Mouse (Mus musculus) midbrain, embryonic 11.5 days (tissue): ENCODE data around the gene Erc2. TPM values are rescaled to one million over a fixed set of nuclear protein-coding genes. Genes with fewer than 3 reads are reported as not detected.

Experiments used
- ATAC-seq: fragments of 200-750 bp; cut with Nextera tagmentation; 2 replicates; pipeline ENCODE4 v1.8.0; 2017; ENCODE audit warnings: moderate TSS enrichment, moderate library complexity; ENCODE audit not compliant: low FRiP score
- DNase-seq: peaks from one replicate; pipeline ENCODE4 v3.0.0; 2015; ENCODE audit warnings: low spot score; ENCODE audit errors: missing footprints
- H3K27ac ChIP-seq: fragments of 300-500 bp; sonication (generic); 2 replicates; pipeline ENCODE4 v1.5.1; 2014; ENCODE audit warnings: low read depth, low read length
- H3K27me3 ChIP-seq: fragments of 300-500 bp; sonication (generic); 2 replicates; pipeline ENCODE4 v1.6.1; 2014; ENCODE audit warnings: mild to moderate bottlenecking, low read length, moderate library complexity, mixed read lengths; ENCODE audit not compliant: control insufficient read depth, insufficient read depth
- H3K36me3 ChIP-seq: fragments of 300-500 bp; sonication (generic); 2 replicates; pipeline ENCODE4 v1.6.1; 2014; ENCODE audit warnings: mild to moderate bottlenecking, low read length, moderate library complexity, mixed read lengths; ENCODE audit not compliant: control insufficient read depth, insufficient read depth
- H3K4me1 ChIP-seq: fragments of 300-500 bp; sonication (generic); 2 replicates; pipeline ENCODE4 v1.6.1; 2014; ENCODE audit warnings: low read length; ENCODE audit not compliant: control insufficient read depth, insufficient read depth
- H3K4me2 ChIP-seq: fragments of 300-500 bp; sonication (generic); 2 replicates; pipeline ENCODE4 v1.6.1; 2014; ENCODE audit warnings: mild to moderate bottlenecking, moderate library complexity
- H3K4me3 ChIP-seq: fragments of 300-500 bp; sonication (generic); 2 replicates; pipeline ENCODE4 v1.5.1; 2014; ENCODE audit warnings: low read depth, low read length
- H3K9ac ChIP-seq: fragments of 300-500 bp; sonication (generic); 2 replicates; pipeline ENCODE4 v1.6.1; 2014; ENCODE audit warnings: low read length
- H3K9me3 ChIP-seq: fragments of 300-500 bp; sonication (generic); 2 replicates; pipeline ENCODE4 v1.6.1; 2016; ENCODE audit warnings: low read length; ENCODE audit not compliant: control insufficient read depth
- WGBS: fragments of 180-500 bp; shearing (Covaris S2); extraction: QIAGEN DNeasy Blood & Tissue Kit; methylation state at CpG from one replicate; pipeline ENCODE4 v1.1.7; 2014; 5-methylcytosine and 5-hydroxymethylcytosine counted together
- polyA plus RNA-seq: library from polyadenylated mRNA; unstranded; fragments of >200 nt; fragmentation: Nextera tagmentation; extraction: Ambion mirVana; gene quantifications from 2 replicates; pipeline ENCODE4 v1.2.1, GENCODE M21; 2014

Gene Erc2
- polyA plus RNA-seq, 1 experiment from 2014 or later, result 10.6 TPM

DNA sequence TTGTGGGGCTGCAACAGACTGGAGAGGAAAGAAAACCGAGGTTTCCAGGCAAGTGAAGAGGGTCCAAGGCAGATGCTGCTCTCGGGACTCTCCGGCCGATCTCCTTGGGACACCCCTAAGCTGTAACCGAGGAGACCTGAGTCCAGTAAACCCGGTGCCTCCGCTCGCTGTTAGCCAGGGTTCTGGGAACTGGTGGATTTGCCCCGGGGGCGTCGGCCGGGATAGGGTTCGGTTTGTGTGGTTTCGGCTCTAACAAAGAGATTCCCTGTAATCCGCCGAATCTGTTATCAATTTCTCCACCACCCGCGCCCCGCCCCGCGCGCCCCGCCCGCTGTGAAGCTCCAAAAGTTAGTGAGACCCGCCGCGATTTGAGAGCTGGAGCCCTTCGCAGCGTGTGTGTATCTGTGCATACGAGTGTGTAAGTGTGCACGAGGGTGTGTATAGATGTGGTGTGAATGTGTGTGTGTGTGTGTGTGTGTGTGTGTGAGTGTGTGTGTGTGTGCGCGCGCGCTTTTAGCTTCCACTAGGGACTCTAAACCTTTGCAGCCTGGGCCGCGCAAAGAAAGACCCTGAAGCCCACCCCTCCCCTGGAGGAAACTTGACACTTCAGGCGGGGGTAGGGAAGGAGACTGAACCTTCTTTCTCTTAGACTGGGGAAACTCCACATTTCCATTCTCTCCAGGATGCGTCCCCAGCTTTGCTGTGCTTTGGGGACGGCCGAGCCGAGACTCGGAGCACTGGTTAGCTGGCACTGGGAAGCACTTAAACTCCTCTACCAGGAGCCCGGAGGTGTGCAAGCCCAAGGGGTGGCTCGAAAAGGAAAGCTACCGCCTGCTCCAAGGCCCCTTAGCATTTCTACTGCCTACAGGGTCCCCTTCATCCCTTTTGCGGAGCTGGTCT, 887.5 kb downstream of the Erc2 start:
- ATAC-seq (peak; percentile 51), DNase-seq (peak; percentile 98)
- WGBS, result under 1% methylated on average over 47 of the region's 47 CpGs
- Histone ChIP-seq H3K36me3 (no peaks in the 10 kb centered on the region), H3K9ac (peak overlapping the region; percentile 87), H3K4me2 (peak overlapping the region; percentile 95), H3K27me3 (peaks cover 13% of the 10 kb centered on the region), H3K4me1 (peaks cover 29% of the 10 kb centered on the region), H3K27ac (peak overlapping the region; percentile 74), H3K9me3 (no peaks in the 10 kb centered on the region), H3K4me3 (peak overlapping the region; percentile 70)

DNA sequence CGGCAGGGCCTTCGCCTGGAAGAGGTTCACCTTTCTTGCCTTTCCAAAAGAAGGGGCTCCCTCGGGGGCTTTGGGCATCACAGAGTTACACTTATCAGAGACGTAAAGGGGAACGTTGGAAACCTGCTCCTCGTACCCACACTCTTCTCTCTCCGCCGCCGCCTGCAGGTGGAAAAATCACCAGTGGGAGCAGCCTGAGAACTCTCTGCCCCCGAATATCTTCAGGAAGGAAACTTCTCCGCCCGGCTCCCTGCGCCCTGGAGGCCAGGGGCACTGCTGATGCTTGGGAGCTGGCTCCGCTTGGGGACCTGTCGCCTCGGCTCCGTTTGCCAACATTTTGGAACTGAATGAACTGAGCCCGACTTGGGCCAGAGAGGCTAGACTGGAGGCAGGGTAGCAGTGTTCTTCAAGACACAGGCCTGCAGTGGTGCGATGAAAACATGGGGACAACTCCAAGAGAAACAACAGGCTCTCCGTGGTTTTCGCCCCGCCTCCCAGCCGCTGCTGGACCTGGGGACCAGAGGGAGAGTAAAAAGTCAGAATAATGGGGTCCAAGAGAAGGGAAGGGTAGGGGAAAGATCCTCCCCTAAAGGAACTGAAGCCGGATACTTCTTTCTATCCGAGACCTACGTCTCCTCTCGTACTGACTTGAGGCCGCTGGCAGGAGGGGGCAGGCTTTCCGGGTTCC, 888.3 kb downstream of the Erc2 start:
- no peaks in the 10 kb centered on the region for H3K9me3 ChIP-seq
- ATAC-seq, result no peak
- peak overlapping the region; percentile 95 for H3K4me2 ChIP-seq
- H3K27ac ChIP-seq, result peak overlapping the region; percentile 74
- H3K36me3 ChIP-seq, result no peaks in the 10 kb centered on the region
- H3K4me1 ChIP-seq, result peaks cover 31% of the 10 kb centered on the region
- peaks cover 13% of the 10 kb centered on the region for H3K27me3 ChIP-seq
- DNase-seq, result peak; percentile 96
- WGBS, result under 1% methylated on average over 29 of the region's 29 CpGs
- H3K9ac ChIP-seq, result peak overlapping the region; percentile 87
- H3K4me3 ChIP-seq, result peak overlapping the region; percentile 70

DNA sequence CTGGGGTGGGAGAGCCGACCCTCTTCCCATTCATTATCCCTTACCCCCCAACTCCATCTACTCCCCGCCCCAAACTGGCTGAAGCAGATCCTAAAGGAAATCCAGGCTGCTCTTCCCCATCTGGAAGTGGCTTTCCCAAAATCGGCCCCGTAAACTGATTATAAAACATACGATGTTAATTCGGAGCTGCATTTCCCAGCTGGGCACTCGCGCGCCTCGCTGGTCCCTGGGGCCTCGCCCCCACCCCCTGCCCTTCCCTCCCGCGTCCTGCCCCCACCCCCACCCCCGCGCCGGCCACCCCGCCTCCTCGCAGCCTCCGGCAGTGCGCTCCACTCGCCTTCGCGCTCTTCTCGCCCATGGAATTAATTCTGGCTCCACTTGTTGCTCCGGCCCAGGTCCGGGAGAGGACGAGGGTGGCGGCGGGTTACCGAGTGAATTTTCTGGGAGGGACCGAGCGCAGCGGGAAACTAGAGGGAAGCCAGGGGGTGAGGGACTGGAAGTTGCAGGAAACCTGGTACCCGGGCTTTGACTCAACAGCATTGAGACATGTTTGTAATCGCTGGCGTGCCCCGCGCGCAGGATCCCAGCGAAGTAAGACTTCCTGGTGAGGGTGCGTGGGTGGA, 888.9 kb downstream of the Erc2 start:
- under 1% methylated on average over 40 of the region's 41 CpGs for WGBS
- Histone ChIP-seq H3K9ac (peak overlapping the region; percentile 87), H3K4me2 (peak overlapping the region; percentile 95), H3K36me3 (no peaks in the 10 kb centered on the region), H3K27ac (peak overlapping the region; percentile 74), H3K4me1 (peaks cover 33% of the 10 kb centered on the region), H3K27me3 (peaks cover 13% of the 10 kb centered on the region), H3K9me3 (no peaks in the 10 kb centered on the region), H3K4me3 (peak overlapping the region; percentile 70)
- peak; percentile 96 for DNase-seq
- ATAC-seq, result peak; percentile 36; the same call in 1 of the 2 replicates

DNA sequence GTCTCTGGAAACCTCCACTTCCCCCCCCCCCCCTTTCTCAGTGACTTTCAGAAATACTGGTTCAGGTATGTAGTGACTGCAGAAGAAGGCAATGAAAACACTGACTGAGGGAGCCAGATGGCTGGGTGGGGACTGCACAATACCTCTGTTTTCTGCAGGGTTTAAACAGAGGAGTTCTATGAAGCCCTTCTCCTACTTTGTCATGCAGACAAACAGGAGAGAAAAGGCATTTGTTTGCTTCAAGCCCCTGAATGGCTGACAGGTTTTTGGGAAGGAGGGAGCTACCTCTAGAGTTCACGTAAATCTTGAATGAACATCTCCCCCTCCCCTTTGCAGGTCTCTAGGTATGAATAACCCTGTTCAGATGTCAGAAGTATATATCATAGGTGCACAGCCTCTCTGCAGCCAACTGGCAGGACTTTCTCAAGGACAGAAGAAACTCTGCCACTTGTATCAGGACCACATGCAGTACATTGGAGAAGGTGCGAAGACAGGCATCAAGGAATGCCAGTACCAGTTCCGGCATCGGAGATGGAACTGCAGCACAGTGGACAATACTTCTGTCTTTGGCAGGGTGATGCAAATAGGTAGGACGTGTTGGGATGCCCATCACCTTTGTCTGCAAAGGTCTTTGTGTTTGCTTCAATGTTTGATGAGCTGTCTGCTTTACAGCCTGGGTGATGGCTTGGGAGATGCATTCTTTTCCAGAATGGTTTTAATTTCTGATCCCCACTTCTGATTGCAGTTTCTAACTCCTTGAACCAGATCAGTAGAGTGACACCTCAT, 890.8 kb downstream of the Erc2 start:
- Histone ChIP-seq H3K4me2 (peak overlapping the region; percentile 95), H3K36me3 (no peaks in the 10 kb centered on the region), H3K9me3 (no peaks in the 10 kb centered on the region), H3K4me3 (peak overlapping the region; percentile 3; the same call in 1 of the 2 replicates), H3K27ac (no peak overlapping the region), H3K9ac (no peak overlapping the region), H3K4me1 (peaks cover 36% of the 10 kb centered on the region), H3K27me3 (peaks cover 12% of the 10 kb centered on the region)
- WGBS, result 64% methylated on average over 5 of the region's 5 CpGs
- ATAC-seq (no peak), DNase-seq (peak; percentile 83)

DNA sequence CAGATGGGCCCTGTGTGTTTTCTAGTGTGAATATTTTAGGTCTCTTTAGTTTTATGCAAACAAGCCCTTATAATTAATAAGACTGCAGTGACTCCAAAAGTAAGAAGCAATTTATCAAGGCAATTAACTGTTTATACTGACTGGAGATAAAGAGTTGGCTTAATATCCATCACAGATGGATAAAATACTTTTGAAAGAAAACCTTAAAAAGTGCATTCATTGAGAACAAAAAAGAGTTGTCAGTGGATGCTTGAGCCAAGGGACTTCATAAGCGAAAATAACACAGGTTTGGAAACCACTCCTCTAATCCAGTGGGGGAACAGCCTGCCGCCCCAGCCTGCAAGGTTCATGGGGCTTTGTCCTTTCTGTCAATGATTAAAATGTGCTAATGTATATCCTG, 891.9 kb downstream of the Erc2 start:
- ATAC-seq (no peak), DNase-seq (peak; percentile 79)
- Histone ChIP-seq H3K4me1 (peaks cover 27% of the 10 kb centered on the region), H3K4me2 (peak overlapping the region; percentile 22; the same call in 1 of the 2 replicates), H3K4me3 (0 out of 2 replicates have a peak overlapping the region, but pooled peaks have one; percentile 1), H3K27me3 (0 out of 2 replicates have a peak, but pooled peaks cover 2% of the 10 kb centered on the region), H3K9ac (peak overlapping the region; percentile 16; the same call in 1 of the 2 replicates), H3K27ac (no peak overlapping the region), H3K9me3 (no peaks in the 10 kb centered on the region), H3K36me3 (no peaks in the 10 kb centered on the region)
- WGBS, result 23% methylated on average over 2 of the region's 2 CpGs

DNA sequence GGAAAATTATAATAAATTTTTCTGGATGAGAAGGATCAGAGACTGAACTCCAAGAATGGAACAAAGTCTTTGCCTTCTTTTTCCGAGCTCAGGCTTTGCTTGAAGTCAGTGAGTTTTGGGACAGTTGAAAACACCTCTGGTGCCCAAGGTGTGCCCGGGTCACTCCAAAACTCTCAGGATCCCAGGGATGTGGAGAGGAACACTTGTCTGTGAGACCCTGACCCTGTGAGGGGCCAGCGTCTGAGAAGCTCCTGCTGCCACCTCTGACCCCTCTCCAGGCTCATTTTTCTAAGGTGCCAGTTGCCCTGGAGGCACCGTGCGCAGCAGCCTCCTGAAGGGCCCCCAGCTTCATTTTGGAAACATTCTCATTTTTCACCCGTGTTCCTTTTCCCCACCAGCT, 893.1 kb downstream of the Erc2 start:
- Histone ChIP-seq H3K27ac (no peak overlapping the region), H3K4me2 (peak overlapping the region; percentile 6; the same call in 1 of the 2 replicates)
- WGBS, result 36% methylated on average over 6 of the region's 6 CpGs

DNA sequence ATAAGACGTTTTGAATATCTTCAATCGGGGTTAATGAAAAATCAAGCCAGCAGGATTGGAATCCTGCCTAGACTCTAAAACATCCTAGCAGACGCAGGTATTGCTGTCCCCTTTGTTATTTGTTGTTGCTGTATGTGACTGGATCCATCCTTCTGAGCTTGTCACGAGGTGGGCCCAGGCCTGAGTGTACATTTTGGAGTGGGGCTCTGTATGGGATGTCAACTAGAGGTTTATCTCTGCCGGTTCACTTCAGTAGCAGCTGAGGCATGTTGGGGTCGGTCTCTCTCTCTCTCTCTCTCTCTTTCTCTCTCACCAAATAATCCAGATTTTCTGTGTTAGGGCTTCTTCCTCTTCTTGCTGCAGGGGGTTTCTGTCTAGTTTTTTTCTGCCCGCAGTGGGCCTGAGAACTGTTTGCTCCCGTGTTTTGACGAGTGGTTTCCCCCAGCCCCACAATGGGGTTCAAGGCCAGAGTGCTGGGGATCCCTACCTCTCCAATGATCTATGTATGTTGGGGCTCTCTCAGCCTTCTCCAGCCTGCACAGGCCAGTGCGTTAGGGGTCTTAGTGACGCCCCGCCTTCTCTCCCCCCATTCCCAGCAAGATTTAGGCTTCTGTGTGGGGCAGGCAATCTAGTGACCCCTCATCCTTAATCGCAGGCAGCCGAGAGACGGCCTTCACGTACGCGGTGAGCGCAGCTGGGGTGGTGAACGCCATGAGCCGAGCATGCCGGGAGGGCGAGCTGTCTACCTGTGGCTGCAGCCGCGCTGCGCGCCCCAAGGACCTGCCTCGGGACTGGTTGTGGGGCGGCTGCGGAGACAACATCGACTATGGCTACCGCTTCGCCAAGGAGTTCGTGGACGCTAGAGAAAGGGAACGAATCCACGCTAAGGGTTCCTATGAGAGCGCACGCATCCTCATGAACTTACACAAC, 895.7 kb downstream of the Erc2 start:
- Histone ChIP-seq H3K4me2 (0 out of 2 replicates have a peak overlapping the region, but pooled peaks have one; percentile 4), H3K9me3 (no peaks in the 10 kb centered on the region), H3K27ac (no peak overlapping the region), H3K27me3 (no peaks in the 10 kb centered on the region), H3K4me3 (no peak overlapping the region), H3K36me3 (0 out of 2 replicates have a peak, but pooled peaks cover 6% of the 10 kb centered on the region), H3K4me1 (peaks cover 9% of the 10 kb centered on the region), H3K9ac (no peak overlapping the region)
- DNase-seq, result peak; percentile 75
- 56% methylated on average over 39 of the region's 39 CpGs for WGBS
- ATAC-seq, result no peak

More for the DNA sequence above, 893.1 kb downstream of the Erc2 start:
- ATAC-seq, result no peak
- H3K9me3 ChIP-seq, result no peaks in the 10 kb centered on the region
- no peak overlapping the region for H3K4me3 ChIP-seq
- H3K4me1 ChIP-seq, result peaks cover 22% of the 10 kb centered on the region
- peak; percentile 84 for DNase-seq
- H3K36me3 ChIP-seq, result 0 out of 2 replicates have a peak, but pooled peaks cover under 1% of the 10 kb centered on the region
- no peak overlapping the region for H3K9ac ChIP-seq
- H3K27me3 ChIP-seq, result 0 out of 2 replicates have a peak, but pooled peaks cover 2% of the 10 kb centered on the region
